Mouse (Mus musculus) urinary bladder, postnatal 36 days (tissue): ENCODE results near the gene Esrrg.

Experiments
- DNase-seq, 2 experiments: peaks; one replicate each; pipeline ENCODE4 v3.0.0; 2022; ENCODE audit warnings: low spot score in 2 of 2, mixed read lengths in 1 of 2

Gene Esrrg

GRCm38 (mm10) chr1:187907407-187907806, 298.8 kb downstream of the Esrrg start:
- DNase-seq = no peak

- DNase-seq = no peak
Measured at GRCm38 (mm10) chr1:187907871-187908270, 299.3 kb downstream of the Esrrg start.

GRCm38 (mm10) chr1:187910718-187911117, 302.1 kb downstream of the Esrrg start:
- DNase-seq = peak; percentile 7 to 14

GRCm38 (mm10) chr1:187911201-187911600, 302.6 kb downstream of the Esrrg start:
- DNase-seq = no peak

GRCm38 (mm10) chr1:187918303-187918702, 309.7 kb downstream of the Esrrg start:
- no peak for DNase-seq

GRCm38 (mm10) chr1:187918939-187919338, 310.3 kb downstream of the Esrrg start:
- no peak for DNase-seq

- no peak for DNase-seq
Measured at GRCm38 (mm10) chr1:187920156-187920777, 311.7 kb downstream of the Esrrg start.

GRCm38 (mm10) chr1:187931146-187931545, 322.6 kb downstream of the Esrrg start:
- no peak for DNase-seq

GRCm38 (mm10) chr1:187938652-187939051, 330.1 kb downstream of the Esrrg start:
- no peak for DNase-seq

- DNase-seq = no peak
Measured at GRCm38 (mm10) chr1:187939078-187939477, 330.5 kb downstream of the Esrrg start.

- DNase-seq = no peak
Measured at GRCm38 (mm10) chr1:187951506-187951905, 342.9 kb downstream of the Esrrg start.

- DNase-seq = no peak
Measured at GRCm38 (mm10) chr1:187956702-187957101, 348.1 kb downstream of the Esrrg start.

- no peak for DNase-seq
Measured at GRCm38 (mm10) chr1:187959192-187959591, 350.6 kb downstream of the Esrrg start.

- DNase-seq = no peak
Measured at GRCm38 (mm10) chr1:187961452-187961851, 352.9 kb downstream of the Esrrg start.

GRCm38 (mm10) chr1:187964829-187965760, 356.5 kb downstream of the Esrrg start:
- no peak for DNase-seq

- no peak for DNase-seq
Measured at GRCm38 (mm10) chr1:187965921-187966320, 357.3 kb downstream of the Esrrg start.

GRCm38 (mm10) chr1:187968379-187968778, 359.8 kb downstream of the Esrrg start:
- DNase-seq = no peak

GRCm38 (mm10) chr1:187969491-187969890, 360.9 kb downstream of the Esrrg start:
- no peak for DNase-seq

GRCm38 (mm10) chr1:187974396-187974795, 365.8 kb downstream of the Esrrg start:
- DNase-seq = peak in 1 of 2 experiments; percentile 13

GRCm38 (mm10) chr1:187975465-187976352, 367.1 kb downstream of the Esrrg start:
- DNase-seq = no peak

GRCm38 (mm10) chr1:187976353-187976730, 367.8 kb downstream of the Esrrg start:
- DNase-seq = no peak

GRCm38 (mm10) chr1:187981028-187981427, 372.4 kb downstream of the Esrrg start:
- DNase-seq = no peak
